Mouse (Mus musculus) kidney, postnatal 25 days (tissue): Measurements from ENCODE around the gene Pnpo.

Source experiments
- DNase-seq, 2 experiments: peaks; one replicate each; pipeline ENCODE4 v3.0.0; 2021; ENCODE audit warnings: mixed read lengths in 2 of 2

Gene Pnpo

DNA sequence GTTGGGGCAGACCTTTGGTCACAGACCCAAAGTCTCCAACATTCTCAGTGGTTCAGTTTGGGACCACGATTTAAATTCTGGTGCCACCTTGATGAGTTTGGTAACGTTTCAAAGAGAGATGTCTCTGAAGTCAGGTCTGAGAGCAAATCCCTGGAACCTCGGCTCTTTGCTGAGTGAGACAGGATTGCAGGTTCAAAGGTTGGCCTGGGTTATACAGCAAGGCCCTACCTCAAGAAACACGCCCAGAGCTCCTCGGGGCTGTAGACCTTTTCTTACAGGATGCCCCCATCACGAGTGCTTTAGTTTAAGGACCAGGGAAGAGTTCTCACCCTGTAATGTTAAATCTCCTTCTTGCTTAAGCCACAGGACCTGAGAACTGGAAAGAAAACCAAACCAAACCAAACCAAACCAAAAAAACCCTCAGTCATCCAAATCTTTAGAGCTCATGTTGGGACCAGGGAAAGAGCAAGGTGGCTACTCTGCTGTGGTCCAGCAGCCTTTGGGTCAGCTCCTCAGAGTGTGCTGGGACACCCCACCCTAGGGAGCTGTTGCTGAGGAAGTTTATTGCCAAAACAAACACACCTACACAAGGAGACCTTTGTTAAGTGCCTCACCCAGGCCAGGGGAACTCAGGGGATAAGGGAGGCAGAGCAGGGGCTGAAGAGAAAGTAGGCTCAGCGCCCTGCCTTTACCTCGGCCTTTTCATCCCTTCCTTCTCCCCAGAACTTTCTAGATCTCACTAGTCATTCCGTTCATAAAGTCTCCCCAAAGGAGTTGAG is 7.7 kb downstream of the Pnpo start:
- peak in 1 of 2 experiments; percentile 53 for DNase-seq

- DNase-seq, result peak; percentile 91 to 97
Observed at GRCm38 (mm10) chr11:96934921-96935356, 8.8 kb downstream of the Pnpo start.

GRCm38 (mm10) chr11:96933562-96934276 is 10.1 kb downstream of the Pnpo start:
- DNase-seq, result peak; percentile 46 to 79

GRCm38 (mm10) chr11:96931327-96932062 is 12.3 kb downstream of the Pnpo start:
- DNase-seq, result peak; percentile 86 to 95

DNA sequence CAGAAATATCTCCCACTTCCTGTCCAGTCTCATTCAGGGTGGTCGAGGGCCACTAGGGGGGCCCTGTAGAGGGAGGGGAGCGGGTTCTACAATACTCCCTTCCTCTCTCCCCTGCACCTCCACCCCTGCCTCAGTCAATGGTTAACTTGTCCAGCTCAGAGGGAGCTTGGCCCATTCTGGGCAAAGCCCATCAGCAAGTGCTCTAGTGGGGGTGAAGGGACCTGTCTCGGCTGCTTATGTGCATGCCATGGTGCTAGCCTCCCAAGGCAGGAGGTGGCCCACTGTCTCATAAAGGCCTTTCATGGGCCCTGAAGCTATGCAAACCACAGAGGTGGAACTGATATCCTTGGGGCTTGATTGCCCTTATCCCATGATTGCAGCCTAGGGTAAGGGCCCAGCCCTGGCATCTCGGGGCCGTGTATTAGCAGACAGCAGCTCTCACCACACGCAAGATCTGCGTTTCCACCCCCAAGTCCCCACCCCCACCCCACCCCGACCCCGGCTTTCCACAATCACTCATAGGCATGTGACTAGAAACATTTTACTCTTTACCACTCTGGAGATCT is 13.9 kb downstream of the Pnpo start:
- peak; percentile 70 to 92 for DNase-seq

GRCm38 (mm10) chr11:96929096-96929765 is 14.6 kb downstream of the Pnpo start:
- DNase-seq, result peak; percentile 83 to 94

- DNase-seq, result peak; percentile 62 to 88
Observed at GRCm38 (mm10) chr11:96928691-96929090, 15.1 kb downstream of the Pnpo start.

GRCm38 (mm10) chr11:96928088-96928487 is 15.7 kb downstream of the Pnpo start, which contains the start of gene Prr15l:
TSS of gene Prr15l (plus strand) at chr11:96928104.
- peak in 1 of 2 experiments; percentile 59 for DNase-seq

- DNase-seq, result no peak
Observed at GRCm38 (mm10) chr11:96926587-96926986, 17.2 kb downstream of the Pnpo start.

GRCm38 (mm10) chr11:96925469-96926148 is 18.2 kb downstream of the Pnpo start:
- peak; percentile 51 to 86 for DNase-seq

DNA sequence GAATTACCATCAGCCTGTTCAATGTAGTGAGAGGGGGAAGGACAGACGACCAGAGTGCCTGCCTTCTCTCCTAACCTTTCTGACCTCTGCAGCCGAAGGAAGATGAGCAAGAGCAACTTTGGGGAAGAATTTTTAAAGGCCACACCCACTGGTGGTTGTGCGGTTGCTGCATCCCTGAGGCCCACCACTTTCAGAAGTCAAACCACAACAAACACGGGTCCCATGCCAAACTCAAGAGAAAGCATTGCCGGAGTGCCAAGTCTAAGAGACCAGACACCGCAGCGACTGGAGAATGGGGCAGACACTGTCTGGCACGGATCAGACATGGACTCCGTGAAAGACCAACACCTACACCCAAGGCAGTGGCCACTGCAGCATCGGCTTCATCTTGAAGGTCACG is 18.9 kb downstream of the Pnpo start:
- DNase-seq, result no peak

- DNase-seq, result no peak
Observed at GRCm38 (mm10) chr11:96919003-96919402, 24.8 kb downstream of the Pnpo start.

GRCm38 (mm10) chr11:96917415-96917814 is 26.4 kb downstream of the Pnpo start:
- DNase-seq, result no peak

GRCm38 (mm10) chr11:96916885-96917396 is 26.8 kb downstream of the Pnpo start:
- DNase-seq, result no peak

DNA sequence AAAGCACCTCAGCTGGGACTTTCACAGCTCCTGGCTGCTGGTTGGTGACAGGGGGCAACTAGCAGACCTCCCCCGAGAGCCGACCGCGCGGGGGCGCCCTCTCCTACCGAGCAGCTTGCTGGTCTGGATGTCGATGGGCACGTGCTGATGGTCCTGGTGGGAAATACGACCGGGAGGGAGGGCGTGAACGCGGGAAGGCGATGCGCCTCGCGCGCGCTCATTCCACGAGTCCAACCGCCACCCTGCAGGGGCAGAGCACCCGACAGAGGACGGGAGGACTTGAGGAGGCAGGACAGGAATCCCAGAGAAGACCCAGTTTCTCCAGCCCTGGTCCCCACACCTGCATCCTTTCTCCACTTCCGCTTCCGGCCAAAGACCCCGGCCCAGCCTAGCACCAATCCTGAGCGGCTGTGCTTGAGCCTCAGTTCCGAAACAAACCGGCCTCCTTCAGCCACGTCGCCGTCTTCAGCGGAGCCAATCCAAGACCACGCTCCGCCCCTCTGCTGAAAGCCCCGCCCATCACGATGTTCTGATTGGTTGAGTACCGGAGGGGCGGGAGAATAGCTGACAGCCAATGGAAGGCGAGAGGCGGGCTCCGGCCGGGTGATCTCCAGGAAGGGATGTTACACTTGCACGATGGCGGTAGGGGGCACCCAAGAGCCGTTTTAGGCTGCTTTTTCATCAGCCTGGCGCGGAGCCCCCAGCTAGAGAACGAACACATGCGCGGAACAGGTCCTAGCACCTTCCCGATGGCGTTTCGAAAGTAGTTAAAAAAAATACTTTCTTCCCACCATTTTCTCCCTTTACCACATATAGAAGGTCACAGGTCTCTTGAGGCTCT is 27.5 kb downstream of the Pnpo start, which contains the start of gene Cdk5rap3:
Gene Cdk5rap3 (minus strand): TSS at position 453 of the 841 bp plus-strand sequence.
- peak; percentile 99 to 100 for DNase-seq

DNA sequence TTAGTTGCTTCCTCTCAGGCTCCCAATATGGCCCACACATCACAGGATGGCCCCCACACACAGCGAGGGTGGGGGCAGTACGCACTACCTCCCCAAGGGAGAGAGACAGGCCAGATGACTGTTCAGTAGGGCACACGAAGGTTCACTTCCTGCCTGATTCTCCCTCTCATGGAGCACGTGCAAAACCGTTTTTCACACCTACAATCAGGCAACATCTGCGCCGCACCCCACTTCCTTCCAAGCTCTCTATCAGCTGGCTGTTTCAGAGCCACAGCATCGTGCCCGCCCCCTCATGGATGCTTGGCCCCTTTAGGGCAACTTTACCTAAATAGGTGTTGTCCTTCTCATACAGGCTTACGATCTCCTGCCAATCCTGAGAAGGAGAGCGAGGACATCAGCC is 31.1 kb downstream of the Pnpo start:
- peak in 1 of 2 experiments; percentile 31 for DNase-seq

- DNase-seq, result peak; percentile 82 to 87
Observed at GRCm38 (mm10) chr11:96910003-96910402, 33.8 kb downstream of the Pnpo start.

- no peak for DNase-seq
Observed at GRCm38 (mm10) chr11:96908594-96908993, 35.2 kb downstream of the Pnpo start.

DNA sequence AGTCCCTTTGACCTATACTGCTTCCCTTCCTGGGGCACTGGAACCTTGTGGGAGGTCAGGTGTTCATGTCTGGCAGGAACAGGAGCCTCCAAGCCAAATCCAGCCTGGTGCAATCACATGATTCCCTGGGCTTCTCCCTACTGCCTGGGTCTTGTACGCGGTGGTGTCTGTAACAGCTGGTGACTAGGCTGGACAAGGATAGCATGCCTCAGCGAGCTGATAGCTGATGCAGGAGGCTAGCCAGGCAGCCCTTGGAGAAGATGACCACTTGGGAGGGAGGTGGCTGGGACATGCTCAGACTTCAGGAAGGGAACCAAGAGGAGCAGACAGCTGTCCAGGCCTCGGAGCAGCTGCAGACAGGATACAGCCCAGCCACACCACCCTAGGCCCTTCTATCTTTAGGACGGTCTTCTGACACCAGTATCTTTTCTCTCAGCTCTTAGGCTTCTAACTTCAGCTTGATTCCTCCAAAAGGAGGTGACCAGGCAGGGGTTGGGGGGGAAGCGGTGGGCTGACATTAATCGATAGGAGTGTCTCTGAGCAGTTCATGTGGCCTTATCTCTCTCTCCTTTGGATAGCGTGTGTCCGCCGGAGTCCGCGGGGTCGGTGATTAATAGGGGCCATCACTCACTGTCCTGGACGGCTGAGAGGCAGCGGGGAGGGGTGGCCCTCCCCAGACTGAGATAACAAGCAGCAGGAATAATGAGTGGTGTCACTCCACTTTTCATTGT is 37.2 kb downstream of the Pnpo start:
- peak; percentile 43 to 76 for DNase-seq
